Mouse (Mus musculus): Measurements from ENCODE around the gene Morn1. TPM values are rescaled to one million over a fixed set of nuclear protein-coding genes. Genes with fewer than 3 reads are reported as not detected.
A peak's percentile ranks its signal among the peaks of the same experiment; 100 is the strongest.

Gene Morn1
- polyA plus RNA-seq (2016; fragmentation: Nextera tagmentation; extraction: Ambion mirVana) = 3.6 and 4.6 TPM in 2 replicates

DNA sequence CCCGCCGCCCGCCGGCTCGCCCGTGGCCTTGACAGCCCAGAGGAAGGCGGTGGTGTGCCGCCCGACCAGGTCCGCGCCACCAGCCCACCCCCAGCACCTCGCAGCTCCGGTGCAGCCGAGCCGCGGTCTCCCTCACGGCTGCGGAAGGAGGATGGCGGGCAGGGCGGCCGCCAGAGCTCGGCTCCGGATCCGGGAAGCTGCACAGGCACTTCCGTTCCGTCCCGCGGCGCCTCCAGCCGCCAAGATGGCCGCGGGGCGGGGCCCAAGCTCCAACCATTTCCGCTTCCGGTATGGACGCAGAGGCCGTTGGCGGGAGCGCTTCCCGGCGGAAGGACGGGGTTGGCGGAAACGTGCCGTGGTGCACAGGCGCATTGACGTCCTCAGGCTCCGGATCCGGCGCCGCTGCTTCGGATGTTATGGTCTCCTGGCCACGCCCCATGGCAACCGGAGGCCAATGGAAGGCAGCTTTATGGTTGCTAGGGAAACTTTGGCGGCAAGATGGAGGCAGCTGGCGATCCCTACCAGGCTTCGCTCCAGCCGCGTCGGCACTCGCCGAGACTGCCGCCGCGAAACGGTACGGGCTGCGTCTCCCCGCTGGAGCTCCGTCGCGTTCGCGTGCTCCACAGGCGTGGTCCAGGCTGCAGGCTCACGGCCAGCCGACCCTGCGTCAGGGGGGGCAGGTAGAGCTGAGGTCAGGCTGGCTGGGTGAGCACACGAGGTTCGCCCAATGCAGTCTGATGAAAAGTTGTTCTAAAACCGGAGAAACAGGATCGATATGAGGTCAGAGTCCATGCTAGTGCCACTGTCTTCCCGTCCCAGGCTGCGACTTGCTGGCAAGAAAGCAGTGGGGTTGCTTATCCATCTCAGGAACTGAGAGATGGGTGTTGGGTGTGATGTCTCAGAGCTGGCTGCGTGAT, at the start of gene Morn1, which contains the start of gene Rer1:
TSS of gene Morn1 (plus strand) at position 470 of the 917 bp plus-strand sequence.
TSS of gene Rer1 (minus strand) at position 275 of the 917 bp plus-strand sequence.
- under 1% methylated on average over 82 of the region's 85 CpGs for WGBS
- Histone ChIP-seq H3K36me3 (peaks cover 26% of the 10 kb centered on the region), H3K4me1 (peaks cover 38% of the 10 kb centered on the region), H3K27ac (peak within 1 kb of the TSS; percentile 96), H3K4me3 (peak within 1 kb of the TSS; percentile 97), H3K27me3 (ENCODE audit: insufficient read depth, poor library complexity, severe bottlenecking) (no peaks in the 10 kb centered on the region), H3K9me3 (no peaks in the 10 kb centered on the region)
- DNase-seq (ENCODE audit: low spot score) = peak; percentile 100

- 53% methylated on average over 9 of the region's 9 CpGs for WGBS
- Histone ChIP-seq H3K27me3 (ENCODE audit: insufficient read depth, poor library complexity, severe bottlenecking) (peaks cover 97% of the 10 kb centered on the region), H3K4me1 (peaks cover 14% of the 10 kb centered on the region), H3K27ac (no peak overlapping the region), H3K4me3 (no peak overlapping the region), H3K36me3 (no peaks in the 10 kb centered on the region), H3K9me3 (no peaks in the 10 kb centered on the region)
- DNase-seq (ENCODE audit: low spot score) = no peak
Observed at GRCm38 (mm10) chr4:155040197-155040596, 46.2 kb upstream of the Morn1 start.

GRCm38 (mm10) chr4:155040696-155041095, 45.7 kb upstream of the Morn1 start:
- H3K4me3 ChIP-seq = no peak overlapping the region
- WGBS = 67% methylated on average over 6 of the region's 6 CpGs
- H3K4me1 ChIP-seq = peaks cover 14% of the 10 kb centered on the region
- H3K9me3 ChIP-seq = no peaks in the 10 kb centered on the region
- H3K36me3 ChIP-seq = no peaks in the 10 kb centered on the region
- no peak overlapping the region for H3K27ac ChIP-seq
- DNase-seq (ENCODE audit: low spot score) = no peak
- H3K27me3 ChIP-seq (ENCODE audit: insufficient read depth, poor library complexity, severe bottlenecking) = peaks cover 97% of the 10 kb centered on the region

DNA sequence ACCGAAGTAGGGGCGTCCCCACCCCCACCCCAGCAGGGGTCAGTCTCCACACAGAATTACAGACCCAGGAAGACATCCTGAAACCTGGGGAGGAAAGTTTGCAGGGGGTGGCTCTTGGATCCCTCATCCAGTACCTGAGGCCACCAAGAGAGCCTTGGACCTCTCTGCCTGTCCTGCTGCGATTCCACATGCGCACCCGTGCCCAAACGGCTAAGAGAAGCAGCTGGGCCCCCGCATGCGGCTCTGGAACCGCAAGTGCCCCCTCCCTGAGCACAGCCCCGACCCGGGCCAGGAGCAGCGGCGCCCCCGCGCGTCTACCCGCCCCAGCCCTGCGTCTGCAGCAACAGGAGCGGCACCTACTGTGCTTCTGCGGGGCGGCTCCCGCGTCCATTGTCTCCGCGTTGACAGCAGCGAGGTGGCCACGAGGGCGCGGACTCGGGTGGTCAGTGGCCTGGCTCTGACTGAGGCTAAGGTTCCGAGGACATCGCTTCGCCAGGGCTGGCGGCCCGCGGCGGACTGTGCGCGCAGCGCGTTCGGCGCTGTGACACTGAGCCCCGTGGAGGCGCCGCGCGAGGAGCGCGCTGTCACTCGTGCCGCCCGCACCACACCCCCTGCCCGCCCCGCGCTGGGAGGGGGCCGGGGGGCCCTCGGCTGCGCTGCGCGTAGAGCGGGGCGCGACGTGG, 43.6 kb upstream of the Morn1 start:
- no peaks in the 10 kb centered on the region for H3K9me3 ChIP-seq
- H3K4me1 ChIP-seq = peaks cover 14% of the 10 kb centered on the region
- WGBS = 3% methylated on average over 65 of the region's 65 CpGs
- peak overlapping the region; percentile 19; the same call in 1 of the 2 replicates for H3K27ac ChIP-seq
- no peak for DNase-seq (ENCODE audit: low spot score)
- H3K36me3 ChIP-seq = no peaks in the 10 kb centered on the region
- H3K4me3 ChIP-seq = peak overlapping the region; percentile 54
- peaks cover 97% of the 10 kb centered on the region for H3K27me3 ChIP-seq (ENCODE audit: insufficient read depth, poor library complexity, severe bottlenecking)

GRCm38 (mm10) chr4:155043289-155043625, 43.1 kb upstream of the Morn1 start:
- WGBS = 1% methylated on average over 25 of the region's 25 CpGs
- no peak for DNase-seq (ENCODE audit: low spot score)
- no peaks in the 10 kb centered on the region for H3K9me3 ChIP-seq
- peak overlapping the region; percentile 54 for H3K4me3 ChIP-seq
- no peaks in the 10 kb centered on the region for H3K36me3 ChIP-seq
- H3K4me1 ChIP-seq = peaks cover 14% of the 10 kb centered on the region
- H3K27me3 ChIP-seq (ENCODE audit: insufficient read depth, poor library complexity, severe bottlenecking) = peaks cover 97% of the 10 kb centered on the region
- H3K27ac ChIP-seq = peak overlapping the region; percentile 19; the same call in 1 of the 2 replicates

- peaks cover 85% of the 10 kb centered on the region for H3K27me3 ChIP-seq (ENCODE audit: insufficient read depth, poor library complexity, severe bottlenecking)
- H3K9me3 ChIP-seq = no peaks in the 10 kb centered on the region
- no peak for DNase-seq (ENCODE audit: low spot score)
- 72% methylated on average over 14 of the region's 14 CpGs for WGBS
- H3K4me1 ChIP-seq = peaks cover 14% of the 10 kb centered on the region
- H3K27ac ChIP-seq = no peak overlapping the region
- no peak overlapping the region for H3K4me3 ChIP-seq
- no peaks in the 10 kb centered on the region for H3K36me3 ChIP-seq
Observed at GRCm38 (mm10) chr4:155046636-155047035, 39.7 kb upstream of the Morn1 start.

DNA sequence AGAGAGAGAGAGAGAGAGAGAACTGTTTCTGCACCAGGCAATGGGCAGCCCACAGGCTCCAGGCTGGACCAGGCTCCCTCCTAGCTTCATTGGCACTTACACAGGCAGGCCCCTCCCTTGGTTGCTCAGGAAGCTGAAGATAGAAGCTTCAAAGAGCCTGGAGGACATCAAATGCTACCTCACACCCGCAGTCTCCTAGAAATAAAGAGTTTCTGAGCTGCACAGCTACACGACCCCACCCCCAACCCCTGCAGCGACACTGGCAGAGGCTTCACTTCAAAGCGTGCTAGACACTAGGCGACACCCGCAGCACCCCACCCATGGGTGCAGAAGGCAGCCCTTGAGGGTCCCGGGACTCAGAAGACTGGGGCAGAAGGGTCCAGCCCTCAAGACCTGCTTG, 36.3 kb upstream of the Morn1 start:
- H3K36me3 ChIP-seq = no peaks in the 10 kb centered on the region
- H3K4me1 ChIP-seq = no peaks in the 10 kb centered on the region
- 71% methylated on average over 7 of the region's 7 CpGs for WGBS
- H3K27ac ChIP-seq = no peak overlapping the region
- DNase-seq (ENCODE audit: low spot score) = no peak
- H3K4me3 ChIP-seq = no peak overlapping the region
- H3K27me3 ChIP-seq (ENCODE audit: insufficient read depth, poor library complexity, severe bottlenecking) = peaks cover 70% of the 10 kb centered on the region
- H3K9me3 ChIP-seq = no peaks in the 10 kb centered on the region

- Histone ChIP-seq H3K9me3 (no peaks in the 10 kb centered on the region), H3K4me1 (peaks cover 13% of the 10 kb centered on the region), H3K27ac (peak within 1 kb of the TSS; percentile 22; the same call in 1 of the 2 replicates), H3K27me3 (ENCODE audit: insufficient read depth, poor library complexity, severe bottlenecking) (peaks cover 53% of the 10 kb centered on the region), H3K36me3 (no peaks in the 10 kb centered on the region), H3K4me3 (no peak within 1 kb of the TSS)
- DNase-seq (ENCODE audit: low spot score) = no peak
- WGBS = 68% methylated on average over 10 of the region's 10 CpGs
Observed at GRCm38 (mm10) chr4:155056724-155057123, 29.7 kb upstream of the Morn1 start, which contains the start of gene Plch2. Gene Plch2 (minus strand): TSS chr4:155056784.

- H3K4me1 ChIP-seq = peaks cover 13% of the 10 kb centered on the region
- WGBS = 38% methylated on average over 10 of the region's 10 CpGs
- H3K4me3 ChIP-seq = no peak overlapping the region
- no peak for DNase-seq (ENCODE audit: low spot score)
- H3K27ac ChIP-seq = no peak overlapping the region
- no peaks in the 10 kb centered on the region for H3K36me3 ChIP-seq
- peaks cover 52% of the 10 kb centered on the region for H3K27me3 ChIP-seq (ENCODE audit: insufficient read depth, poor library complexity, severe bottlenecking)
- no peaks in the 10 kb centered on the region for H3K9me3 ChIP-seq
Observed at GRCm38 (mm10) chr4:155058325-155058724, 28.1 kb upstream of the Morn1 start.

DNA sequence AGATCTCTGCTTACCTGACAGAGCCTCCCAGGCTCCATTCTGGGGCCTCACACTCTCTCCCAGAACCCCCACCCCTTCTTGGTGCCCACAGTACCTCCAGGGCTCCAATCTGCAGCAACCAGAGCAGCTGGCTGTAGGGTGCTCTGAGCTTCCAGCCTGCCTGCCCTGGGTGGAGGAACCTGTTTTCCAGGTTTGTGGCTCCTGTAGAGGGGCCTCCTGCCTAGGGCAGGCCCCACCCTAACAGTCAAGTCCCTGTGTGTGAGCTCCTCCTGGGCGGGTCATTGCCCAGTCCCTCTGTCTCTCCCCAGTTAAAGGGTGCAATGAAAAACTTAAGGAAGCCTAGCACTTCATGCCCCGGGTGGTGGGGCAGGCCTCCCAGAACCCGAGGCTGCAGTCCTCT, 22.5 kb upstream of the Morn1 start:
- no peak overlapping the region; the same call in 1 of the 2 replicates for H3K27ac ChIP-seq
- DNase-seq (ENCODE audit: low spot score) = no peak
- H3K9me3 ChIP-seq = no peaks in the 10 kb centered on the region

GRCm38 (mm10) chr4:155064474-155064873, 21.9 kb upstream of the Morn1 start:
- H3K9me3 ChIP-seq = no peaks in the 10 kb centered on the region
- WGBS = 45% methylated on average over 2 of the region's 2 CpGs
- no peak overlapping the region for H3K4me3 ChIP-seq
- peaks cover 40% of the 10 kb centered on the region for H3K4me1 ChIP-seq
- peaks cover 18% of the 10 kb centered on the region; the same call in 1 of the 2 replicates for H3K27me3 ChIP-seq (ENCODE audit: insufficient read depth, poor library complexity, severe bottlenecking)
- H3K36me3 ChIP-seq = peaks cover 15% of the 10 kb centered on the region
- DNase-seq (ENCODE audit: low spot score) = no peak
- H3K27ac ChIP-seq = no peak overlapping the region; the same call in 1 of the 2 replicates

More for the DNA sequence above, 22.5 kb upstream of the Morn1 start:
- Histone ChIP-seq H3K27me3 (ENCODE audit: insufficient read depth, poor library complexity, severe bottlenecking) (peaks cover 18% of the 10 kb centered on the region; the same call in 1 of the 2 replicates), H3K4me1 (peaks cover 38% of the 10 kb centered on the region), H3K4me3 (no peak overlapping the region), H3K36me3 (peaks cover 10% of the 10 kb centered on the region)
- WGBS = 23% methylated on average over 3 of the region's 3 CpGs

DNA sequence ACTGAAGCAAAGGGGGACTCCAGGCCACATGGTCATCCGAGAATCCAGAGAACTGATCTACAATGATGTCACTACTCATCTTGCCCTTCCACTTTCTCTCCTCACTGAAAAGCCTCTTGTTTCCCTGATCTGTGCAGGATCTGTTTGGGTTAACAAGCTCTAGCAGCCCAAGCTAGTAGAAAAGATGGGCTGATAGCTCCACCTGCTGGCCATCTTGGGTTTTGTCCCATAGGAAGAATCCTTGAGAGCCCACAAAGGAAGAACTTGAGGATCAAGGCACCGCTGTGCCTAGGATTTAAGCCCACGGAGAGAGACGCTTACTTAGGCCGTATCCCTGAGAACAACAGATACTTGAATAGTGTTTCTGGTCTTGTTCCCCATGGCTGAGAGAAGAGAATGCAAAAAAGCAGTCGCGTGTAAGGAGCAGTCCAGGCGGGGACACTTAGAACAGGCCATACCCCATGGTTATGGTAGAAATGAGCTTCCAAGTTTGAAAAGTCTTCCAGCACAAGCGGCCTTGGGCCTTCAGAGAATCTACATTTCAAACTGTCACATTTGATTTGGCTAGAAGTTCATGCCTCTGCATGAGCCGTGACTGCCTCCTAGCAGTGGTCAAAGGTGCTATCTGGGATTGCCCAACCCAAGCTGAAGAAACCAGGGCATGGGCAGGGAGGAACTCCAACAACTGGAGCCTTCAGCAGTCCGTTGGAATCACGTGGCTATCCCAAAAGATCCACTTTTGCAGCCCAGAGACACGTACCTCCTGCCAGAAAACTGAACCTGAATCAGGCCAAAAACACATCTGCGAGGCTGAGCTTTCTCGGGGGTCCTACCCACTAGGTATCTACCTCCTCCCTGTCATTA, 20.2 kb upstream of the Morn1 start:
- Histone ChIP-seq H3K4me1 (peaks cover 35% of the 10 kb centered on the region), H3K36me3 (peaks cover 33% of the 10 kb centered on the region), H3K27me3 (ENCODE audit: insufficient read depth, poor library complexity, severe bottlenecking) (peaks cover 18% of the 10 kb centered on the region; the same call in 1 of the 2 replicates), H3K27ac (peak overlapping the region; percentile 89), H3K4me3 (peak overlapping the region; percentile 79), H3K9me3 (no peaks in the 10 kb centered on the region)
- WGBS = 6% methylated on average over 15 of the region's 15 CpGs
- DNase-seq (ENCODE audit: low spot score) = peak; percentile 92
